Mouse (Mus musculus) ES-Bruce4 (cell line): Measurements from ENCODE around the gene Tgm2.

ENCODE experiments used
- CTCF ChIP-seq: IDR thresholded peaks from one replicate; pipeline ENCODE4 v1.8.1; 2011; ENCODE audit warnings: low read depth, low read length
- EP300 ChIP-seq: IDR thresholded peaks from 2 replicates; pipeline ENCODE4 v1.6.1; 2011; ENCODE audit warnings: low read depth, low read length; ENCODE audit not compliant: insufficient read depth

GRCm38 (mm10) chr2:158175433-158175832 lies 29.2 kb upstream of the Tgm2 start:
- TF ChIP-seq EP300, result no peak
- TF ChIP-seq CTCF, result no peak
